Mouse (Mus musculus): ENCODE measurements around the gene Pkib. TPM values are rescaled to one million over a fixed set of nuclear protein-coding genes. Genes with fewer than 3 reads are reported as not detected.

Gene Pkib
- total RNA-seq, 1 experiment from 2014 or later = 11.9 TPM

Other genes starting within 250 kb of the Pkib start
- gene Hsf2, start 145.6 kb upstream of the Pkib start, total RNA-seq (2017) = 19.1 and 20.7 TPM in 2 replicates
- gene Serinc1, start 99.5 kb upstream of the Pkib start, total RNA-seq (2017) = 59.5 and 83.8 TPM in 2 replicates
- not detected in 2 replicates for gene Fabp7, start 152.9 kb downstream of the Pkib start, total RNA-seq (2017)
- 17.9 and 23.8 TPM in 2 replicates for gene Smpdl3a, start 162.4 kb downstream of the Pkib start, total RNA-seq (2017)